ENCODE assay signal across 9 mouse cellular contexts in the genomic region with DNA sequence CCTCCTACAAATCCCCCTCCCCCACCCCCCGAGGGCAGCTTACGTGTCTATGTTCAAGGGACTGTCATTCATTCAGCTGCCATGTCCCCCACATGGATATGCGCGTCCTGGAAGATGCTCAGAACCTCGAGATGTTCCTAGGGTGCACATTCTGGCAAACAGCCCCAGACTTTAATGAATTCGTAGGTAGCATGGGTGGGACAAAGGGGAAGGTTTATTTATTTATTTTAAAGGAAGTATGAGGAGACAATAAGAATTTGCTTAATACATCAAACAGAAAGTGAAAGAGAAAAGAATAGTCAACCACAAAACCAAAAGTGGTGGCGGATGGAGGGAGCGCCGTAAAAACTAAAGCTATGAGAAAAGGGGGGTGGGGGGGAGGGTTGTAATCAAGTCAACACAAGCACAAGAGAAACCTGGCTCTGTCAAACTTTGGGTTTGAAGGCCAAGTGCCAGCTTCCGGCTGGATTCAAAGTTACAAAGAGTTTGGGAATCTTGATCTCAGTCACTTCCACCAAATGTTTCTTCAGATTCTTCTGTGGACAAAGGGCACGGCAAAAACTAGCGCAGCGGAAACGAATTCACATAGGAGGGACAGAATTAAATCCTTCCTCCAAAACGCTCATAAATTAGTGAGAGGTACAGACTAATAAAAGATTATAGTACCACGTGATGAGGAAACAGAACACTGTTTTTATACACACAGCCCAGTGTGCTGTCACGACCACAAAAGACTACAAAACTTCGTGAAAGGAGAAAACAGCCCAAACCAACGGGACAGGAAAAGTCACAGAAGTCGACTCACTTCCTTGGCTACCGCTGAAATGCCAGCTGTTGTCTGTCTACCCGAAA. TPM values are rescaled to one million over a fixed set of nuclear protein-coding genes. Genes with fewer than 3 reads are reported as not detected.
DNase-seq lines count a peak whose midpoint lies in the region; ATAC-seq and TF ChIP-seq lines count a peak whose summit lies in the region.
"Had no signal": no experiment of that assay in that cellular context is flagged by ENCODE, and none has a peak within 500 bp of the region (broad histone marks: within the 10 kb centered on the region; RNA-seq: fewer than 3 reads in every experiment).

No protein-coding gene starts in this region.

- no peaks in the 10 kb centered on the region for H3K9me3 ChIP-seq in hindbrain, embryonic 13.5 days
- H3K9me3 ChIP-seq: neural tube, embryonic 12.5 days had no signal

- TF ChIP-seq CTCF in lung, adult 2 months (IDR thresholded peaks at IDR 0.05; ENCODE audit: insufficient read depth, low read length) = no peak

- DNase-seq in spleen, adult 12 weeks (ENCODE audit: low spot score) = peak; percentile 5
- DNase-seq in spleen, postnatal 4 days (ENCODE audit: low spot score in 2 of 2) = no peak
- DNase-seq in induced T-regulatory cell, adult 2 months (ENCODE audit: low read depth) = peak; percentile 91
- DNase-seq in lung, adult 2 months = no peak
- peak; percentile 10 to 25 for DNase-seq in thymus, postnatal 36 days
- DNase-seq in embryo, embryonic 10 days (ENCODE audit: low spot score) = no peak
- no peak for DNase-seq in ovary, postnatal 10 days (ENCODE audit: low spot score)

- no peaks in the 10 kb centered on the region for H3K27me3 ChIP-seq in hindbrain, embryonic 13.5 days
- H3K27me3 ChIP-seq: neural tube, embryonic 12.5 days had no signal

- no peak for ATAC-seq in hindbrain, embryonic 13.5 days (ENCODE audit: low FRiP score)

- H3K9ac ChIP-seq in hindbrain, embryonic 13.5 days = no peak overlapping the region
- H3K9ac ChIP-seq: neural tube, embryonic 12.5 days had no signal

- no peak for TF ChIP-seq POLR2A in lung, adult 2 months (IDR thresholded peaks at IDR 0.05; ENCODE audit: borderline replicate concordance, extremely low read depth, low read depth, low read length)

- no peak overlapping the region for H3K27ac ChIP-seq in hindbrain, embryonic 13.5 days
- H3K27ac ChIP-seq: neural tube, embryonic 12.5 days had no signal

- no peaks in the 10 kb centered on the region for H3K4me1 ChIP-seq in lung, adult 2 months (ENCODE audit: control insufficient read depth, insufficient read depth, low read length)
- no peaks in the 10 kb centered on the region for H3K4me1 ChIP-seq in hindbrain, embryonic 13.5 days (replicated peaks)
- H3K4me1 ChIP-seq: neural tube, embryonic 12.5 days had no signal

- 53% methylated on average over 22 of the region's 22 CpGs for WGBS in lung, adult 2 months
- 84% methylated on average over 22 of the region's 22 CpGs for WGBS in hindbrain, embryonic 13.5 days

- peak overlapping the region; percentile 48 for H3K4me3 ChIP-seq in lung, adult 2 months (replicated peaks; ENCODE audit: extremely low read depth, low read depth, low read length)
- H3K4me3 ChIP-seq in hindbrain, embryonic 13.5 days = no peak overlapping the region
- H3K4me3 ChIP-seq: neural tube, embryonic 12.5 days had no signal

- no peak overlapping the region for H3K4me2 ChIP-seq in hindbrain, embryonic 13.5 days
- H3K4me2 ChIP-seq: neural tube, embryonic 12.5 days had no signal

- H3K36me3 ChIP-seq in hindbrain, embryonic 13.5 days = no peaks in the 10 kb centered on the region
- H3K36me3 ChIP-seq: neural tube, embryonic 12.5 days had no signal

RNA-seq across cellular contexts. Expression of a gene that starts 0.7 kb away (rescaled TPM):
- polyA plus RNA-seq in lung, adult 2 months (2012; rRNA removed) = 0.83 and 1.4 TPM in 2 replicates
- 0.42 and 0.57 TPM in 2 replicates for polyA plus RNA-seq in hindbrain, embryonic 13.5 days (2015; fragmentation: Nextera tagmentation; extraction: Ambion mirVana)

RNA-seq across cellular contexts. Expression of a gene that starts 10.7 kb away (rescaled TPM):
- 15.3 and 30.1 TPM in 2 replicates for polyA plus RNA-seq in lung, adult 2 months (2012; rRNA removed)
- polyA plus RNA-seq in hindbrain, embryonic 13.5 days (2015; fragmentation: Nextera tagmentation; extraction: Ambion mirVana) = 11.8 and 13.3 TPM in 2 replicates

RNA-seq across cellular contexts. Expression of a gene that starts 25.9 kb away (rescaled TPM):
- 1.9 and 2.6 TPM in 2 replicates for polyA plus RNA-seq in lung, adult 2 months (2012; rRNA removed)
- polyA plus RNA-seq in hindbrain, embryonic 13.5 days (2015; fragmentation: Nextera tagmentation; extraction: Ambion mirVana) = 0.36 and 0.39 TPM in 2 replicates

Comparison
In these comparisons a context has a peak if more than half of its experiments do, and no peak if none do; other contexts are left out.
1. DNase-seq: peak in spleen, adult 12 weeks (single experiment), induced T-regulatory cell, adult 2 months (single experiment) and thymus, postnatal 36 days (2 of 2); none in spleen, postnatal 4 days (0 of 2), lung, adult 2 months (single experiment), embryo, embryonic 10 days (single experiment) and ovary, postnatal 10 days (single experiment).